Mouse (Mus musculus) right cerebral cortex, postnatal 36 days (tissue): Measurements from ENCODE around the gene Tmem189.

Experiments used
- DNase-seq, 2 experiments: peaks; one replicate each; pipeline ENCODE4 v3.0.0; 2022; ENCODE audit warnings: low spot score in 2 of 2, mixed read lengths in 1 of 2

Tmem189 gene

DNA sequence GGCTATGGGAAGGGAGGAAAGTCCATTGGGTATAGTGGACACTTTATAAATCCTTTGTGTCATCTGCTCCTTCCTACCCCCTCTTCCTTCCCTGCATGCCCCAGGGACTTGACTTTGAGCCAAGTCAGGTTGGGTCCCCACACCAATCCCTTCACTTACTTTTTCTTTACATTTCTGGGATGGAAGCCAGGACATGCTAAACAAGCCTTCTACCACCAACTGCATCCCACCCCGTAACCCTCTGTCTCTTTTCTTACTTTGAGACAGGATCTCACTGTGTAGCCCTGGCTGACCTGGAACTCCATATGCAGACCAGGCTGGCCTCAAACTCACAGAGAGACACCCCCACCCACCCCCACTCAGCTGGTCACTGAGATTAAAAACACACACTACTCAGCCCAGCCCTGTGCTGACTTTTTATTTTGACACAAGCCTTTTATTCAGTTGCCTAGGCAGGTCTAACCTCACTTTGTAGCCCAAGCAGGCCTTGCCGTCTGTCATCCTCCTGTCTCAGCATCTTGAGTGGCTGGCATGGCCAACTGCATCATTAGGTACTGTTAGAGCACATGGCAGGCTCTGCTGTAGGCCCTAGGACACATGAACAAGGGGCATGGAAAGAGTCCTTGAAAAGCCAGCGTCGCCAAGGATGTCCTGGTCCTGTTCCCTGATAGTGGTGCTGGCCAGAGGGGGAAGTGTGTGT lies 95.9 kb downstream of the Tmem189 start:
- DNase-seq = no peak
